Mouse (Mus musculus): ENCODE measurements around the gene Inpp5b. TPM values are rescaled to one million over a fixed set of nuclear protein-coding genes. Genes with fewer than 3 reads are reported as not detected.
"Not testable (repeated sequence)": the region's sequence is repeated elsewhere in the genome, so short reads cannot be mapped to it uniquely, and the experiment has no call there.

Gene Inpp5b
- total RNA-seq, 2 experiments from 2014 or later: 8.7 to 9.4 TPM

- intact Hi-C loops (cut with DNase I; ENCODE audit: low total_unique reads): no loop called here
- DNase-seq: peak; percentile 95
Measured at GRCm38 (mm10) chr4:124708518-124709477, 32.9 kb upstream of the Inpp5b start.

DNA sequence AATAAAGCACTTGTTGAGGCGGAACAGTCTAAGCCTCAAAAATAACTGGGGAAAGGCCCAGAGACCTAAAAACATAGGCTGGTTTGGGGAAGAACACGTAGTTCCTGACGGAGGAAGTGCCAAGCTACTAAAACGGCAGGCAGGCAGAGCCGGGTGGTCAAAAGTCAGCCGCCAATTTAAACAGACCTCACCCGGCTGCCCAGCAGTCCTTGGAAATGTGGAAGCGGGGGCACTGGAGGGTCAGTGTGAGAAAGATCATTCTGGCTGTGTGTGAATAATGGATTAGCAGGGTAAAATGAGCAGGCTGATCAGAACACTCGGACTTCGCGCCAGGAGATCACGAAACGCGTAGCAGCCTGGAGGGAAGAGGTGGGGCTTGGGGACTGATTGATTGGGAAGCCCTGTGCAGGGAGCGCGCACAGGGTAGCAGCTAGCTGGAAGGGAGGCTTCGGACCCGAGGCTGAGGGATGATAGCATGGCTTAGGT is 31.6 kb upstream of the Inpp5b start:
- intact Hi-C loops (cut with DNase I; ENCODE audit: low total_unique reads): loop anchor here (10.0 kb wide), 1 partner anchor 135 kb away; no protein-coding TSS in a partner anchor
- peak; percentile 52 for DNase-seq

DNA sequence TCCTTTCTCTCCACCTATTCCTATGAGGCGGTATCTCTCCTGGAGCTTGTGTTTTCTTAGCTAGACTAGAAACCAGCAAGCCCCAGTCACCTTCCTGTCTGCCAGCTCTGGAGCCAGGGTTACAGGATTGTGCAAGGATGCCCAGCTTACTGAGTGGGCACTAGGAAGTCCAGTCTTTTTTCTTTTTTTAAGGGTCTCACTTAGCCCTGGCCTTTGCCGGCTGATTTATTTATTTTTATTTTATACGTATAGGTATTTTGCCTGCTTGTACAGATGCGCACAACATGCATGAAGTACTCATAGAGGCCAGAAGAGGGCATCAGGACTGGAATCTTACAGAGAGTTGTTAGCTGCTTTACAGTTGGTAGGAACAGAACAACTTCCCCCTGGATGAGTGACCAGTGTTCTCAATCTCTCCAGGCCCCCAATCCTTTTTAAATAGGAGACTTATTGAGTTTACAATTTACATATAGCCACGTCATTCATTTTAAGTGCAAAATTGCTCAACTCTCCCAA is 30.8 kb upstream of the Inpp5b start:
- no peak for DNase-seq
- intact Hi-C loops (cut with DNase I; ENCODE audit: low total_unique reads): loop anchor here (10.0 kb wide), 1 partner anchor 134 kb away; no protein-coding TSS in a partner anchor

- intact Hi-C loops (cut with DNase I; ENCODE audit: low total_unique reads): loop anchor here (10.0 kb wide), 1 partner anchor 132 kb away; no protein-coding TSS in a partner anchor
Measured at GRCm38 (mm10) chr4:124712618-124713017, 29.0 kb upstream of the Inpp5b start.

GRCm38 (mm10) chr4:124713850-124714249 is 27.8 kb upstream of the Inpp5b start:
- intact Hi-C loops (cut with DNase I; ENCODE audit: low total_unique reads): loop anchor here (10.0 kb wide), 1 partner anchor 131 kb away; no protein-coding TSS in a partner anchor
- not testable (repeated sequence) for DNase-seq

More at GRCm38 (mm10) chr4:124712618-124713017, 29.0 kb upstream of the Inpp5b start:
- no peak for DNase-seq

GRCm38 (mm10) chr4:124714545-124715481 is 26.8 kb upstream of the Inpp5b start, which contains the start of gene Sf3a3:
TSS of gene Sf3a3 (plus strand) at chr4:124714776.
- DNase-seq: peak; percentile 93
- intact Hi-C loops (cut with DNase I; ENCODE audit: low total_unique reads): loop anchor here (10.0 kb wide), 1 partner anchor 130 kb away; no protein-coding TSS in a partner anchor

- no peak for DNase-seq
- intact Hi-C loops (cut with DNase I; ENCODE audit: low total_unique reads): loop anchor here (10.0 kb wide), 1 partner anchor 126 kb away; no protein-coding TSS in a partner anchor
Measured at GRCm38 (mm10) chr4:124719101-124719500, 22.5 kb upstream of the Inpp5b start.

DNA sequence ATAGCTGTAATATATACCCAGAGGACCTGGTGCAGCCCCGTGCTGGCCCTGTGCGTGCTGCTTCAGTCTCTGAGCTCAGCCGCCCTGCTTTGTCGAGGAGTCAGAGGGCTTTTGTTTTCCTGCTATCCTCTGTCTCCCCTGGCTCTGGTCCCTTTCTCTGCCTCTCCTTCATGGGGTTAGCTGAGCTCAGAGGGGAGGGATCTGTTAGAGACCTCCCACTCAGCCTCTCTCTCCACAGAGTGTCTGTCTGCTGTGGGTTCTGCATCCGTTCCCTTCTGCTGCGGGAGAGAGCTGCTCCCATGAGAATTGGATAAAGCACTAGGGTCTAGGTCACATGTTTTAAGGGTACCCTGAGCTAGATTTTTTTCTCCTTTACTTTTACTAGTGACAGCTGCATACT is 15.5 kb upstream of the Inpp5b start:
- DNase-seq: no peak
- intact Hi-C loops (cut with DNase I; ENCODE audit: low total_unique reads): no loop called here

DNA sequence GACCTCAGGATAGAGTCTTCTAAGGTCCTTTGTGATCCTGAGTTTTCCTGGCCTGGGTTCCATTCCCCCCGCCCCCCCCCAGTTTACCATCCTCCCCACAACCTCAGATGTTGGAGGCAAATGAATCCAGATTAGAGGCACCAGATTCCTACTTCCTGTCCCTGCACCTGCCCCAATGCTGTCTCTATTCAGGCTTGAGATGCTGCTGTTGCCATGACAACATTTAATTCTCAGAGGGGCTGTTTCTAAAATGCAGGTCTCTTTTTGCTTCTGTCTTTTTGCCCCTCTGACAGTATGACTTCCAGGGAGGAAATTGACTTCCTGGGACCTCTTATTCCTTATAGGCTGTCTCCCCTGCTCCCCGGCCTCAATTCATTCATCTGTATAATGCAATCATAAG is 4.7 kb upstream of the Inpp5b start:
- no peak for DNase-seq
- intact Hi-C loops (cut with DNase I; ENCODE audit: low total_unique reads): no loop called here

DNA sequence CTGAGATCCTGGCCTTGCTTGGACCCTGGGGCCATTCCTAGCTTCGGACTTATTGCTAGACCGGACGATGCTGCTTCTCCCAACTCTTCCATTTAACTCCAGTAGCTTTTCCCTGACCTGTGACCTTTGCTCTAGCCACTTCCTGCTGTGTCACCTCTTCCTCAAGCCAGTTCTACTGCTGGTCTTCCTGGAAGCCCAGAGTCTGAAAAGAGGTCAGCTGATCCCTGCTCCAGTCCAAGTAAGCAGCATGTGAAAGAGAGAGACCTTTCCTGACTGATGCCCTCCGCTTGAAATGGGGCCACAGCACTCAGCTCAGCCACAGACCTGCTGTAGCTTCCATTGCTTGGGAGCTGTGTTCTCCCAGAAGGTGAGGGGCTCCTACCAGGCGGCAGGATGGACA is 4.2 kb upstream of the Inpp5b start:
- DNase-seq: no peak
- intact Hi-C loops (cut with DNase I; ENCODE audit: low total_unique reads): no loop called here

GRCm38 (mm10) chr4:124738013-124738412 is 3.6 kb upstream of the Inpp5b start:
- no peak for DNase-seq
- intact Hi-C loops (cut with DNase I; ENCODE audit: low total_unique reads): loop anchor here (2.0 kb wide), 1 partner anchor 23 kb away; no protein-coding TSS in a partner anchor

GRCm38 (mm10) chr4:124738783-124739182 is 2.9 kb upstream of the Inpp5b start:
- intact Hi-C loops (cut with DNase I; ENCODE audit: low total_unique reads): loop anchor here (2.0 kb wide), 1 partner anchor 22 kb away; no protein-coding TSS in a partner anchor
- no peak for DNase-seq

DNA sequence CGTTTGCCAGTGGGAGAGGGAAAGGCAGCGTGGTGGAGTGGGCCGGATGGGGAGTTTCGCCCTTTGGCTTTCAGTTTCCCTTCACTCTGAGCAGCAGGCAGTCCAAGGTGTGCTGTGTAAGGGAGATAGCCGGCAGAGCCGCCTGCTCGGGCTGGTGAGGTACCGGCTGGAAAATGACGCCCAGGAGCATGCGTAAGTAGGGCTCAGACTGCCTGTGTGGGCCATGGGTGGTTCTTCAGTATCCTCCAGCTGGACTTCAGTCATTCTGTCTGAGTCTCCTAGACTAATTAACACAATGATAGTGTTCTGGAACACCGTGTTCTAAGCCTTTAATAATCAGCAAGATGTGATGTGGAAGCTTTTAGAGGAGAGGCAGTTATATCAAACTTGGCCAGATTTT is 1.2 kb downstream of the Inpp5b start:
- DNase-seq: no peak
- intact Hi-C loops (cut with DNase I; ENCODE audit: low total_unique reads): no loop called here

GRCm38 (mm10) chr4:124746577-124746976 is 4.9 kb downstream of the Inpp5b start:
- intact Hi-C loops (cut with DNase I; ENCODE audit: low total_unique reads): no loop called here
- DNase-seq: no peak

DNA sequence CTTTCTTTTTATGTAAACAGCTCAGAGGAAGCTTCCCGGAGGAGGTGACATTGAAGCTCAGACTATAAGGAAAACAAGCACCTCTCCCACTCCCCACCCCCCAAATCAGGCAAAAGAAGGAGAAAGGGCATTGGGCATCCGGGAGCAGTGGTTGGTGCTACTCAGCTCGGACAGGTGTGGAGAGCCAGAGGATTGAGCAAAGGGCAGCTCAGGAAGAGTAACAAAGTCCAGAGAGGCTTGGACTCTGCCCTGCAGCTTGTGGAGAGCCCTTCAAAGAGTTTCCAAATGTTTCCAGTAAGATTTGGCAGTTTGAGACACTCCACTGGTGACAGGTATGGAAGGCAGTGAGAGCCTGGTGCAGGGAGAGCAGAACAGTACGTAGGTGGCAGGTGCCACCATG is 6.2 kb downstream of the Inpp5b start:
- intact Hi-C loops (cut with DNase I; ENCODE audit: low total_unique reads): no loop called here
- no peak for DNase-seq

GRCm38 (mm10) chr4:124751300-124752250 is 9.9 kb downstream of the Inpp5b start:
- intact Hi-C loops (cut with DNase I; ENCODE audit: low total_unique reads): no loop called here
- peak; percentile 96 for DNase-seq

DNA sequence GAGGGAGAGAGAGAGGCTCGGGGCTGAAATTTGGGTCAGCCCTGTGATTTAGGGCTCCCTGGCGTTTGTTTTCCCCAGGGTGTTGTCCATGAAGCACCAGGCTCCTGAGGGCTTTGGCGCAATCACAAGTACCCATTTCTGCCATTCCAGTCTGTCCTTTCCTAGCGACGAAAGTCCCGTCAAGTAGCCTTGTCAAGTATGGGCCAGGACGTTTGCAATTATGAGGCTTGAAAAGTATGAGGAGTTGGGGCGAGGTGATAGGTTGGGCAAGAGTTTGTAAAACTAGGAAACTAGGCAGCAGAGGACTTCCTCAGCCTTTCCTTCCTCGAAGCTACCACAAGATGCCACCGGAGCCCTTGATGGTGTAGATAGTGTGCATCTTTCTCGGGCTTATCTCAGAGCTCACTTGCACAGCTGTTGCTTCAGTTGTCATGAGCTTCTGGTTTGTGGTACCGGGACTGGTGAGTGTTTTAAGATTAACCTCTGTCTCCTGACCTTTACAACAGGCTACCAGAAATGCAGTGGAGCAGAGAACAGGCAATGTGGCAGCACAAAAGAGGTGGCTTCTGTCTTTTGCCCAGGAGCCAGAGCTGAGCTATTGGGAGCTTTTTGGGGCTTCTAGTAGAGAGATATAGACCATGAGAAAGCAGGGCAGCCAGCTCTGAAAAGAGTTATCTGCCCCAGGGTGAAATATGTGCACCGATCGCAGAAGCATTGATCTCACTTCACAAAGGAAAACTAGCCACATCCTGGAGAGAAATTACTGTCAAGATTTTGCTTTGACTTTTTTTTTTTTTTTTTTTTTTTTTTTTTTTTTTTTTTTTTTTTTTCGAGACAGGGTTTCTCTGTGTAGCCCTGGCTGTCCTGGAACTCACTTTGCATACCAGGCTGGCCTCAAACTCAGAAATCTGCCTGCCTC is 10.9 kb downstream of the Inpp5b start:
- intact Hi-C loops (cut with DNase I; ENCODE audit: low total_unique reads): no loop called here
- DNase-seq: no peak
